Mouse (Mus musculus) G1E-ER4 (cell line): ENCODE results near the gene B020031M17Rik. TPM values are rescaled to one million over a fixed set of nuclear protein-coding genes. Genes with fewer than 3 reads are reported as not detected.
"Not testable (repeated sequence)": the region's sequence is repeated elsewhere in the genome, so short reads cannot be mapped to it uniquely, and the experiment has no call there.

ENCODE experiments used
- GATA1 ChIP-seq: IDR thresholded peaks from one replicate; pipeline ENCODE4 v1.8.0; 2012; ENCODE audit warnings: low read length, inconsistent platforms
- polyA plus RNA-seq: library from polyadenylated mRNA; stranded (reverse); fragments of >175 nt; gene quantifications from 2 replicates; pipeline ENCODE4 v1.2.3, GENCODE M21; 2012

The B020031M17Rik gene
- polyA plus RNA-seq: not detected in 2 replicates

GRCm38 (mm10) chr13:119950706-119951105 lies at the start of gene B020031M17Rik:
Gene B020031M17Rik (minus strand): TSS chr13:119950806.
- TF ChIP-seq GATA1: not testable (repeated sequence)

- not testable (repeated sequence) for TF ChIP-seq GATA1
Observed at GRCm38 (mm10) chr13:119929172-119929571, 21.4 kb downstream of the B020031M17Rik start, which contains the start of gene Gm21761. Gene Gm21761 (minus strand): TSS chr13:119929272.

Other genes with a start within 250 kb of the B020031M17Rik start
- gene Nim1k, start 194.9 kb downstream of the B020031M17Rik start, polyA plus RNA-seq: 0.02 TPM in 1 of 2 replicates, not detected in the other
- gene Zfp131, start 159.9 kb downstream of the B020031M17Rik start, polyA plus RNA-seq: 25.3 and 35.5 TPM in 2 replicates
- gene AF067063, start 120.6 kb downstream of the B020031M17Rik start, polyA plus RNA-seq: not detected in 2 replicates
- gene D13Ertd608e, start 114.8 kb downstream of the B020031M17Rik start, polyA plus RNA-seq: not detected in 2 replicates
- not detected in 2 replicates for gene Tcstv1, start 56.0 kb downstream of the B020031M17Rik start, polyA plus RNA-seq
- gene Gm21761, start 21.5 kb downstream of the B020031M17Rik start, polyA plus RNA-seq: not detected in 2 replicates
- not detected in 2 replicates for gene Gm36079, start 76.2 kb upstream of the B020031M17Rik start, polyA plus RNA-seq
- not detected in 2 replicates for gene Gm21188, start 101.4 kb upstream of the B020031M17Rik start, polyA plus RNA-seq
- not detected in 2 replicates for gene Gm20767, start 189.4 kb upstream of the B020031M17Rik start, polyA plus RNA-seq
- gene Gm21818, start 221.6 kb upstream of the B020031M17Rik start, polyA plus RNA-seq: not detected in 2 replicates